Mouse (Mus musculus): ENCODE data around the gene Inpp5e. TPM values are rescaled to one million over a fixed set of nuclear protein-coding genes. Genes with fewer than 3 reads are reported as not detected.
A peak's percentile ranks its signal among the peaks of the same experiment; 100 is the strongest.

The Inpp5e gene
- polyA plus RNA-seq, 1 experiment from 2014 or later = 17.2 TPM

- no peak for ATAC-seq (ENCODE audit: insufficient read depth, low FRiP score, low read depth)
- H3K4me3 ChIP-seq (replicated peaks) = no peak overlapping the region
- H3K9me3 ChIP-seq = no peaks in the 10 kb centered on the region
- WGBS = 61% methylated on average over 4 of the region's 5 CpGs
- H3K36me3 ChIP-seq = peaks cover 53% of the 10 kb centered on the region
- H3K4me2 ChIP-seq = no peak overlapping the region
- H3K27ac ChIP-seq = no peak overlapping the region
- H3K9ac ChIP-seq = no peak overlapping the region
- H3K4me1 ChIP-seq = peaks cover 28% of the 10 kb centered on the region
- no peaks in the 10 kb centered on the region for H3K27me3 ChIP-seq (replicated peaks)
Observed at GRCm38 (mm10) chr2:26410931-26411411, 2.0 kb upstream of the Inpp5e start.

GRCm38 (mm10) chr2:26410091-26410490 lies 1.1 kb upstream of the Inpp5e start:
- Histone ChIP-seq H3K4me1 (peaks cover 37% of the 10 kb centered on the region), H3K27ac (no peak overlapping the region), H3K27me3 (replicated peaks) (no peaks in the 10 kb centered on the region), H3K4me2 (no peak overlapping the region), H3K4me3 (replicated peaks) (no peak overlapping the region), H3K9me3 (no peaks in the 10 kb centered on the region), H3K9ac (no peak overlapping the region), H3K36me3 (peaks cover 45% of the 10 kb centered on the region)
- 73% methylated on average over 5 of the region's 5 CpGs for WGBS
- ATAC-seq (ENCODE audit: insufficient read depth, low FRiP score, low read depth) = no peak

DNA sequence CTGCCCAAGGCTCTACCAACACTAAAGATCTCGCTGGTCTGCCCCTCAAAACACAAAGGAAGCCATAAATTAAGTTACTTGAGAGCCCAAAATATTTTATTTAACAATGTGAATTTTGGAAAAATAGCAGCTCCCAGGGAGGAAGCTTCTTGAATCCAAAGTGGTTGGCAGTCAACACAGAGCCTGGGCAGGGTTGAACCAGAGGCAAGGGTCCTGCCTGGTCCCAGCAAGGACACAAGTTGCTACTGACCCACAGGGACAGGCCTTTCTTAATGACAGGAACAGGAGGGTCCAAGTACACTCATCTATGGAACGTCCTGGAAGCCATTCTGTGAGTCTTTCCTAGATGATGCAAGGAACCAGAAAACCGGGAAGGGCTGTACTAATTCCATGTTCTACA lies 359 bp upstream of the Inpp5e start:
- H3K27ac ChIP-seq = no peak overlapping the region
- peaks cover 40% of the 10 kb centered on the region for H3K36me3 ChIP-seq
- no peak overlapping the region for H3K9ac ChIP-seq
- WGBS = 54% methylated on average over 3 of the region's 3 CpGs
- no peaks in the 10 kb centered on the region for H3K9me3 ChIP-seq
- no peaks in the 10 kb centered on the region for H3K27me3 ChIP-seq (replicated peaks)
- ATAC-seq (ENCODE audit: insufficient read depth, low FRiP score, low read depth) = no peak
- peak overlapping the region; percentile 35; the same call in 1 of the 2 replicates for H3K4me2 ChIP-seq
- H3K4me3 ChIP-seq (replicated peaks) = peak overlapping the region; percentile 96; the same call in 1 of the 2 replicates
- H3K4me1 ChIP-seq = peaks cover 37% of the 10 kb centered on the region

- ATAC-seq (ENCODE audit: insufficient read depth, low FRiP score, low read depth) = no peak
- Histone ChIP-seq H3K9ac (no peak overlapping the region), H3K4me3 (replicated peaks) (no peak overlapping the region), H3K36me3 (peaks cover 30% of the 10 kb centered on the region), H3K4me1 (peaks cover 31% of the 10 kb centered on the region), H3K27me3 (replicated peaks) (no peaks in the 10 kb centered on the region), H3K27ac (no peak overlapping the region), H3K4me2 (no peak overlapping the region), H3K9me3 (no peaks in the 10 kb centered on the region)
- 72% methylated on average over 8 of the region's 8 CpGs for WGBS
Observed at GRCm38 (mm10) chr2:26403306-26403705, 5.7 kb downstream of the Inpp5e start.

DNA sequence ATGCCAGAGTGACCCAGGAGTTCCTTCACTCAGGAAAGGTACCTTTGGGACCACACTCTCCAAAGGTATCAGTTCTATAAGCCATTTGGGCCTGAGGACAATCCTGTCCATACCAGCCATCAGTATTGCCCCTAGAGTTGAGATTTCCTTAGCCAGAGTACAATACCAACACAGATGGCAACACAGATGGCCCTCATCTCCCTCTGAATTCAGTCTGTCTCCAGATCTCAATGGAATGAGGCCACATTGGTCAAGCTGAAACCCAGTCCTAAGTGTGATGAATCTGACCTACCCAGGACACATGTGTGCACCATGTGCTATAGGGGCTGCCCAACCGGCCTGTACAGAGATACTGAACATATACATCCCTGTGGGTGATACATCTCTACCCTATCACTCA lies 6.7 kb downstream of the Inpp5e start:
- H3K36me3 ChIP-seq = peaks cover 38% of the 10 kb centered on the region
- H3K4me1 ChIP-seq = peaks cover 21% of the 10 kb centered on the region
- no peak overlapping the region for H3K27ac ChIP-seq
- no peak for ATAC-seq (ENCODE audit: insufficient read depth, low FRiP score, low read depth)
- no peak overlapping the region for H3K4me3 ChIP-seq (replicated peaks)
- no peaks in the 10 kb centered on the region for H3K9me3 ChIP-seq
- H3K9ac ChIP-seq = no peak overlapping the region
- no peak overlapping the region for H3K4me2 ChIP-seq
- 81% methylated on average over 1 of the region's 1 CpGs for WGBS
- H3K27me3 ChIP-seq (replicated peaks) = no peaks in the 10 kb centered on the region

- no peak overlapping the region for H3K9ac ChIP-seq
- ATAC-seq (ENCODE audit: insufficient read depth, low FRiP score, low read depth) = no peak
- no peaks in the 10 kb centered on the region for H3K9me3 ChIP-seq
- H3K4me1 ChIP-seq = peaks cover 10% of the 10 kb centered on the region; the same call in 1 of the 2 replicates
- no peak overlapping the region for H3K27ac ChIP-seq
- H3K4me3 ChIP-seq (replicated peaks) = no peak overlapping the region
- peaks cover 48% of the 10 kb centered on the region for H3K36me3 ChIP-seq
- H3K4me2 ChIP-seq = no peak overlapping the region
- WGBS = 82% methylated on average over 4 of the region's 4 CpGs
- H3K27me3 ChIP-seq (replicated peaks) = no peaks in the 10 kb centered on the region
Observed at GRCm38 (mm10) chr2:26401023-26401422, 8.0 kb downstream of the Inpp5e start.

DNA sequence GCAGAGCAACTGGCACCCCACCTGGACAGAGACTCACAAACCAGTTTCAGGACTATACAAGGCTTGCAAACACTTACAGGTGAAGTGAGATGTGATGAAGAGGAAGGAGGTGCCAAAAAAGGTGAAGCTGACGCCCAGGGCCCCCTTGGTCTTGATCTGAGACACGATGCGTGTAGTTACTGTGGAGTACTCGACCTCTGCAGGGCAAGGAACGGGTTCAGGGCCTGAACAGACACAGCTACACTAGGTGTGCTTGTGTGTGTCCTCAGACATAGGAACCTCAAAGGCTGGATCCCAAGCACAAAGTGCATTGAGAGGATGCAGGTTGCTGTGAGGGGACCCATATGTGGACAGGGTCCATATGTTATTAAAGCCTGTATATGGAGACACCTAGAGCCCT lies 8.7 kb downstream of the Inpp5e start:
- ATAC-seq (ENCODE audit: insufficient read depth, low FRiP score, low read depth) = no peak
- peaks cover 55% of the 10 kb centered on the region for H3K36me3 ChIP-seq
- 83% methylated on average over 5 of the region's 5 CpGs for WGBS
- no peak overlapping the region for H3K9ac ChIP-seq
- H3K4me3 ChIP-seq (replicated peaks) = no peak overlapping the region
- peaks cover 2% of the 10 kb centered on the region; the same call in 1 of the 2 replicates for H3K4me1 ChIP-seq
- no peaks in the 10 kb centered on the region for H3K27me3 ChIP-seq (replicated peaks)
- H3K27ac ChIP-seq = no peak overlapping the region
- H3K4me2 ChIP-seq = no peak overlapping the region
- H3K9me3 ChIP-seq = no peaks in the 10 kb centered on the region

- no peak overlapping the region for H3K4me2 ChIP-seq
- no peaks in the 10 kb centered on the region for H3K4me1 ChIP-seq
- H3K4me3 ChIP-seq (replicated peaks) = no peak overlapping the region
- no peak overlapping the region for H3K9ac ChIP-seq
- 71% methylated on average over 5 of the region's 5 CpGs for WGBS
- no peak overlapping the region for H3K27ac ChIP-seq
- H3K27me3 ChIP-seq (replicated peaks) = no peaks in the 10 kb centered on the region
- peaks cover 62% of the 10 kb centered on the region for H3K36me3 ChIP-seq
- ATAC-seq (ENCODE audit: insufficient read depth, low FRiP score, low read depth) = no peak
- no peaks in the 10 kb centered on the region for H3K9me3 ChIP-seq
Observed at GRCm38 (mm10) chr2:26399647-26400046, 9.4 kb downstream of the Inpp5e start.

GRCm38 (mm10) chr2:26398978-26399377 lies 10.0 kb downstream of the Inpp5e start:
- Histone ChIP-seq H3K4me2 (no peak overlapping the region), H3K27me3 (replicated peaks) (no peaks in the 10 kb centered on the region), H3K9ac (no peak overlapping the region), H3K4me3 (replicated peaks) (no peak overlapping the region), H3K4me1 (no peaks in the 10 kb centered on the region), H3K9me3 (no peaks in the 10 kb centered on the region), H3K36me3 (peaks cover 69% of the 10 kb centered on the region), H3K27ac (no peak overlapping the region)
- WGBS = 87% methylated on average over 8 of the region's 8 CpGs
- no peak for ATAC-seq (ENCODE audit: insufficient read depth, low FRiP score, low read depth)

- Histone ChIP-seq H3K27me3 (replicated peaks) (no peaks in the 10 kb centered on the region), H3K4me3 (replicated peaks) (no peak overlapping the region), H3K9me3 (no peaks in the 10 kb centered on the region), H3K4me2 (no peak overlapping the region), H3K9ac (no peak overlapping the region), H3K4me1 (peaks cover 3% of the 10 kb centered on the region), H3K36me3 (peaks cover 59% of the 10 kb centered on the region), H3K27ac (no peak overlapping the region)
- 89% methylated on average over 6 of the region's 6 CpGs for WGBS
- no peak for ATAC-seq (ENCODE audit: insufficient read depth, low FRiP score, low read depth)
Observed at GRCm38 (mm10) chr2:26391617-26392016, 17.4 kb downstream of the Inpp5e start.

DNA sequence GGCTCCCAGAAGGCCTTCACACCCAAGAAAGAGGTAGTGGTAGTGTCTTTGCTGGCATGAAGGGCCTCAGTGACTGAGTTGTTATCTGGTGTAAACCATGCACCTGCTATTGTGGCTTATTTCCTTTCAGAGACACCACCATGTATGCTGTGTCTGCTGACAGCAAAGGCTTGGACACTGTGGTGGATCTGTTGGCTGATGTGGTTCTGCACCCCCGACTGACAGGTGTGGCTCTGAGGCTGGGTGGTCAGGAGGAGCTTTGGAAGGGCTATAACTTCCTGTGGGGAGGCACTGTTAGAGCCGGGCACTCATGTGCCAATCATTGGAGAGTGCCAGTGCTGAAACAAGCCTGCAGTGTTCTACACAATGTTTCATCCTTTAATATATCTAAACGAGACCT lies 18.0 kb downstream of the Inpp5e start:
- H3K4me2 ChIP-seq = no peak overlapping the region
- ATAC-seq (ENCODE audit: insufficient read depth, low FRiP score, low read depth) = no peak
- 76% methylated on average over 3 of the region's 3 CpGs for WGBS
- no peak overlapping the region for H3K9ac ChIP-seq
- no peaks in the 10 kb centered on the region for H3K27me3 ChIP-seq (replicated peaks)
- no peaks in the 10 kb centered on the region for H3K9me3 ChIP-seq
- H3K4me1 ChIP-seq = peaks cover 3% of the 10 kb centered on the region
- peaks cover 61% of the 10 kb centered on the region for H3K36me3 ChIP-seq
- no peak overlapping the region for H3K27ac ChIP-seq
- no peak overlapping the region for H3K4me3 ChIP-seq (replicated peaks)

DNA sequence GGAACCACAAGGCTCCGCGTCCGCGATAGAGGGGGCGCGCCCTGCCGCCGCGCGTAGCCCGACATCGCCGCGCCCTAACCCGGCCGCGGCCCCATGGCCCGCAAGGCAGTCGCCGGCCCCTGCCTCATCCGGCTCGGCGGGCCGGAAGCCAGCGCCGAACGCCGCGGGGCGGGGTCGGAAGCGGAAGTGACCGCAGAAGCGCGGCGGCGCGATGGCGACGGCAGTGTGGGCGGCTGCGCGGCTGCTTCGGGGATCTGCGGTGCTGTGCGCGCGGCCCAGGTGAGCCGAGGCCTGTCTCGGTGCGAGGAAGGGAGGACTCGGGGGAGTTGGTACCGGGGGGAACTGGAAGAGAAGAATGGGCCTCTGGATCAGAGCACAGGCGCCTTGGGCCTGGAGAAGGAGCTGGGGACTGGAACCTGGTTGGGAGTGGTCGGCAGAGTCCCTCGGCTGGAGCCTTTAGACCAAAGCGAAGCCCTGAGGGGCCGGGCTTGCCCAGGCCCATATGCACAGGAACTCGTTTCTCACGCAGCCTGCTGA lies 19.8 kb downstream of the Inpp5e start, which contains the start of the genes Entr1 and Pmpca:
TSS of gene Entr1 (minus strand) at position 163 of the 537 bp plus-strand sequence.
TSS of gene Pmpca (plus strand) at position 186 of the 537 bp plus-strand sequence.
- under 1% methylated on average over 60 of the region's 60 CpGs for WGBS
- H3K36me3 ChIP-seq = peaks cover 55% of the 10 kb centered on the region
- H3K9ac ChIP-seq = peak within 1 kb of the TSS; percentile 70

More for the DNA sequence above, 19.8 kb downstream of the Inpp5e start, which contains the start of the genes Entr1 and Pmpca:
- ATAC-seq (ENCODE audit: insufficient read depth, low FRiP score, low read depth) = peak; percentile 93
- Histone ChIP-seq H3K4me3 (replicated peaks) (peak within 1 kb of the TSS; percentile 91), H3K27me3 (replicated peaks) (no peaks in the 10 kb centered on the region), H3K4me2 (peak within 1 kb of the TSS; percentile 84), H3K4me1 (peaks cover 3% of the 10 kb centered on the region), H3K27ac (peak within 1 kb of the TSS; percentile 55), H3K9me3 (no peaks in the 10 kb centered on the region)

Measured in stomach, embryonic 15.5 days (tissue).